Mouse (Mus musculus): Measurements from ENCODE around the gene Stpg1. TPM values are rescaled to one million over a fixed set of nuclear protein-coding genes. Genes with fewer than 3 reads are reported as not detected.

Stpg1 gene
- polyA plus RNA-seq, 1 experiment from 2014 or later, result 0.18 TPM

GRCm38 (mm10) chr4:135584838-135585237 is 90.2 kb downstream of the Stpg1 start:
- Histone ChIP-seq H3K36me3 (ENCODE audit: control insufficient read depth, insufficient read depth, low read length) (no peaks in the 10 kb centered on the region), H3K27ac (replicated peaks) (no peak overlapping the region), H3K27me3 (ENCODE audit: control insufficient read depth, insufficient read depth, low read length) (no peaks in the 10 kb centered on the region), H3K4me1 (replicated peaks; ENCODE audit: control insufficient read depth, insufficient read depth) (no peaks in the 10 kb centered on the region), H3K4me2 (replicated peaks; ENCODE audit: low read depth) (no peak overlapping the region), H3K4me3 (ENCODE audit: low read depth, low read length) (no peak overlapping the region), H3K9ac (ENCODE audit: low read length) (no peak overlapping the region), H3K9me3 (ENCODE audit: control insufficient read depth, low read length) (no peaks in the 10 kb centered on the region)
- ATAC-seq (ENCODE audit: low FRiP score, low TSS enrichment) (no peak), DNase-seq (ENCODE audit: low spot score) (no peak)
- TF ChIP-seq CTCF (IDR thresholded peaks at IDR 0.05; ENCODE audit: low read depth), result no peak
- no peak for TF ChIP-seq EP300 (optimal IDR thresholded peaks at IDR 0.05)
- WGBS, result 72% methylated on average over 4 of the region's 4 CpGs

Small RNA genes lying within 50 kb of the gene (microRNA-seq; reads per million reads assigned to microRNA genes)
- not detected for gene Gm25317

Other genes with a start within 250 kb of the Stpg1 start
- 69.2 and 73.6 TPM in 2 replicates for gene Clic4, start 222.0 kb upstream of the Stpg1 start, polyA plus RNA-seq (2015; fragmentation: Nextera tagmentation; extraction: Ambion mirVana)
- 95.9 and 108 TPM in 2 replicates for gene Srrm1, start 141.5 kb upstream of the Stpg1 start, polyA plus RNA-seq (2015; fragmentation: Nextera tagmentation; extraction: Ambion mirVana)
- gene Ncmap, start 96.6 kb upstream of the Stpg1 start, polyA plus RNA-seq (2015; fragmentation: Nextera tagmentation; extraction: Ambion mirVana), result 39.8 and 42.2 TPM in 2 replicates
- 15.7 and 15.8 TPM in 2 replicates for gene Rcan3, start 60.9 kb upstream of the Stpg1 start, polyA plus RNA-seq (2015; fragmentation: Nextera tagmentation; extraction: Ambion mirVana)
- 3.8 and 5.3 TPM in 2 replicates for gene Nipal3, start 248 bp downstream of the Stpg1 start, polyA plus RNA-seq (2015; fragmentation: Nextera tagmentation; extraction: Ambion mirVana)
- gene Grhl3, start 78.8 kb downstream of the Stpg1 start, polyA plus RNA-seq (2015; fragmentation: Nextera tagmentation; extraction: Ambion mirVana), result 52.5 and 53.3 TPM in 2 replicates
- gene Ifnlr1, start 191.5 kb downstream of the Stpg1 start, polyA plus RNA-seq (2015; fragmentation: Nextera tagmentation; extraction: Ambion mirVana), result 1.9 and 2.1 TPM in 2 replicates
- 0.56 and 0.63 TPM in 2 replicates for gene Il22ra1, start 233.4 kb downstream of the Stpg1 start, polyA plus RNA-seq (2015; fragmentation: Nextera tagmentation; extraction: Ambion mirVana)

Measured in stomach, postnatal 0 days (tissue).